Mouse (Mus musculus) erythroid progenitor cell, adult 5-6 weeks (primary cell): Measurements from ENCODE around the gene Taok3. TPM values are rescaled to one million over a fixed set of nuclear protein-coding genes. Genes with fewer than 3 reads are reported as not detected.
A peak's percentile ranks its signal among the peaks of the same experiment; 100 is the strongest.

ENCODE experiments used
- ATAC-seq: replicated peaks from 2 replicates; pipeline ENCODE4 v1.8.0; 2016; ENCODE audit warnings: moderate number of reproducible peaks, mild to moderate bottlenecking, moderate TSS enrichment, inconsistent platforms; ENCODE audit not compliant: poor library complexity, low FRiP score, severe bottlenecking
- total RNA-seq, 2 experiments: library from RNA; stranded (forward) in 1 of 2; stranded (reverse) in 1 of 2; fragments of 150-400 nt in 1 of 2; fragments of 186-747, 209-891 nt in 1 of 2; gene quantifications; 2 replicates each; pipeline versions ENCODE4 v1.2.3 to v1.2.4; 2015 to 2017; ENCODE audit warnings: low replicate concordance in 2 of 2

Gene Taok3
- total RNA-seq (2015; ENCODE audit: low replicate concordance) = 53.7 and 55.1 TPM in 2 replicates
- total RNA-seq (2017; ENCODE audit: low replicate concordance) = 48.5 and 60.2 TPM in 2 replicates

GRCm38 (mm10) chr5:117119777-117120488 lies at the start of gene Taok3:
Gene Taok3 (plus strand): TSS chr5:117120129.
- ATAC-seq = peak; percentile 77

- ATAC-seq = no peak
Measured at GRCm38 (mm10) chr5:117087718-117088117, 32.2 kb upstream of the Taok3 start.

GRCm38 (mm10) chr5:117089147-117089546 lies 30.8 kb upstream of the Taok3 start:
- no peak for ATAC-seq

- ATAC-seq = no peak
Measured at GRCm38 (mm10) chr5:117089786-117090185, 30.1 kb upstream of the Taok3 start.

- ATAC-seq = no peak
Measured at GRCm38 (mm10) chr5:117094431-117094830, 25.5 kb upstream of the Taok3 start.

- no peak; the same call in 1 of the 2 replicates for ATAC-seq
Measured at GRCm38 (mm10) chr5:117096716-117097115, 23.2 kb upstream of the Taok3 start.

GRCm38 (mm10) chr5:117099008-117099407 lies 20.9 kb upstream of the Taok3 start:
- ATAC-seq = no peak

GRCm38 (mm10) chr5:117099742-117100141 lies 20.2 kb upstream of the Taok3 start:
- no peak for ATAC-seq

GRCm38 (mm10) chr5:117103194-117103929 lies 16.6 kb upstream of the Taok3 start:
- ATAC-seq = no peak

GRCm38 (mm10) chr5:117104329-117104728 lies 15.6 kb upstream of the Taok3 start:
- no peak for ATAC-seq

GRCm38 (mm10) chr5:117105761-117106160 lies 14.2 kb upstream of the Taok3 start:
- ATAC-seq = no peak

GRCm38 (mm10) chr5:117108292-117108691 lies 11.6 kb upstream of the Taok3 start:
- ATAC-seq = no peak

GRCm38 (mm10) chr5:117108731-117109130 lies 11.2 kb upstream of the Taok3 start:
- ATAC-seq = no peak

- ATAC-seq = no peak
Measured at GRCm38 (mm10) chr5:117109522-117109921, 10.4 kb upstream of the Taok3 start.

- no peak for ATAC-seq
Measured at GRCm38 (mm10) chr5:117111064-117111773, 8.7 kb upstream of the Taok3 start.

- ATAC-seq = no peak
Measured at GRCm38 (mm10) chr5:117111774-117112112, 8.2 kb upstream of the Taok3 start.

- ATAC-seq = no peak
Measured at GRCm38 (mm10) chr5:117113330-117113729, 6.6 kb upstream of the Taok3 start.

- peak; percentile 52; the same call in 1 of the 2 replicates for ATAC-seq
Measured at GRCm38 (mm10) chr5:117114581-117115192, 5.2 kb upstream of the Taok3 start.

- ATAC-seq = no peak
Measured at GRCm38 (mm10) chr5:117115193-117115767, 4.6 kb upstream of the Taok3 start.

- ATAC-seq = peak; percentile 64
Measured at GRCm38 (mm10) chr5:117115836-117116366, 4.0 kb upstream of the Taok3 start, which contains the start of gene Suds3. Gene Suds3 (minus strand): TSS chr5:117116113.
